ENCODE assay signal across 34 mouse cellular contexts in the genomic region with DNA sequence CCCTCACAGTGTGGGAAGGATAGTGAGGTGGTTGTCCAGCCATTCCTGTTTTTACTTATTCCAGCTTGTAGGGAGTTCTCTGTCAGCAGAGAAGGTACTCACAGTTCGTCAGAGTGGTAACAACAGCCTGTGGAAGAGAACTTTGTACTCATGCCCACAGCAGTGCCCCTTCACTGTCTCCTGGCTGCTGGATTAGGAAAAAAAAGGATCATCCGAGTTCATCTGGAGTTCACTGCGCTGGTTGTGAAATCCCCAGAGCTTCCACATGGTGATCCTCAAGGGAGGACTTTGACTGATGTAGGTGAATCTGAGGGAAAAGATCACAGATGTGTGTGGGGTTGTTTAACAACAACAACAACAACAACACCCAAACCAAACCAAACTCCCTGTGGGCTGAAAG. TPM values are rescaled to one million over a fixed set of nuclear protein-coding genes. Genes with fewer than 3 reads are reported as not detected.
A peak's percentile ranks its signal among the peaks of the same experiment; 100 is the strongest.
DNase-seq lines count a peak whose midpoint lies in the region; ATAC-seq and TF ChIP-seq lines count a peak whose summit lies in the region.
"Had no signal": no experiment of that assay in that cellular context is flagged by ENCODE, and none has a peak within 500 bp of the region (broad histone marks: within the 10 kb centered on the region; RNA-seq: fewer than 3 reads in every experiment).

No protein-coding gene starts in this region.

- no peak overlapping the region for H3K27ac ChIP-seq in intestine, postnatal 0 days (ENCODE audit: low read depth, low read length)
- H3K27ac ChIP-seq in intestine, embryonic 16.5 days (ENCODE audit: low read length): no peak overlapping the region
- H3K27ac ChIP-seq in lung, postnatal 0 days (ENCODE audit: low read length): no peak overlapping the region
- H3K27ac ChIP-seq in cerebellum, adult 2 months (ENCODE audit: insufficient read depth, low read length): no peak overlapping the region
- H3K27ac ChIP-seq in heart, embryonic 11.5 days (ENCODE audit: low read depth, low read length): no peak overlapping the region
- H3K27ac ChIP-seq: embryonic facial prominence, embryonic 12.5 days; heart, embryonic 10.5 days; hindbrain, embryonic 13.5 days; layer of hippocampus, adult 2 months; midbrain, embryonic 12.5 days; neural tube, embryonic 12.5 days; stomach, postnatal 0 days had no signal

- no peak overlapping the region for H3K9ac ChIP-seq in intestine, postnatal 0 days (ENCODE audit: low read depth, low read length)
- H3K9ac ChIP-seq in intestine, embryonic 16.5 days (ENCODE audit: low read depth, low read length): no peak overlapping the region
- H3K9ac ChIP-seq in lung, postnatal 0 days (replicated peaks; ENCODE audit: low read depth): no peak overlapping the region
- no peak overlapping the region for H3K9ac ChIP-seq in heart, embryonic 11.5 days (ENCODE audit: low read depth, low read length)
- H3K9ac ChIP-seq: embryonic facial prominence, embryonic 12.5 days; hindbrain, embryonic 13.5 days; midbrain, embryonic 12.5 days; neural tube, embryonic 12.5 days had no signal

- H3K4me2 ChIP-seq in intestine, postnatal 0 days (replicated peaks; ENCODE audit: low read depth): no peak overlapping the region
- H3K4me2 ChIP-seq in intestine, embryonic 16.5 days (ENCODE audit: low read depth, low read length): no peak overlapping the region
- H3K4me2 ChIP-seq in lung, postnatal 0 days (replicated peaks; ENCODE audit: low read depth, low read length): no peak overlapping the region
- H3K4me2 ChIP-seq in heart, embryonic 11.5 days: no peak overlapping the region
- H3K4me2 ChIP-seq: embryonic facial prominence, embryonic 12.5 days; hindbrain, embryonic 13.5 days; midbrain, embryonic 12.5 days; neural tube, embryonic 12.5 days had no signal

- no peak overlapping the region for H3K4me3 ChIP-seq in intestine, postnatal 0 days (ENCODE audit: low read depth, low read length)
- no peak overlapping the region for H3K4me3 ChIP-seq in intestine, embryonic 16.5 days (ENCODE audit: low read length)
- no peak overlapping the region for H3K4me3 ChIP-seq in lung, postnatal 0 days (ENCODE audit: low read depth, low read length)
- no peak overlapping the region for H3K4me3 ChIP-seq in cerebellum, adult 2 months (replicated peaks; ENCODE audit: insufficient read depth, low read depth, low read length)
- no peak overlapping the region for H3K4me3 ChIP-seq in heart, embryonic 11.5 days (ENCODE audit: low read depth, low read length)
- H3K4me3 ChIP-seq: embryonic facial prominence, embryonic 12.5 days; heart, embryonic 10.5 days; hindbrain, embryonic 13.5 days; layer of hippocampus, adult 2 months; megakaryocyte, embryonic 14.5 days; midbrain, embryonic 12.5 days; myocyte; neural tube, embryonic 12.5 days had no signal

- H3K4me1 ChIP-seq in intestine, postnatal 0 days (replicated peaks; ENCODE audit: control insufficient read depth, insufficient read depth, low read length): no peaks in the 10 kb centered on the region
- H3K4me1 ChIP-seq in intestine, embryonic 16.5 days (ENCODE audit: control insufficient read depth, insufficient read depth, low read length): no peaks in the 10 kb centered on the region
- H3K4me1 ChIP-seq in lung, postnatal 0 days (ENCODE audit: insufficient read depth, low read depth, low read length): no peaks in the 10 kb centered on the region
- H3K4me1 ChIP-seq in cerebellum, adult 2 months (ENCODE audit: control insufficient read depth, insufficient read depth, low read length): no peaks in the 10 kb centered on the region
- H3K4me1 ChIP-seq in heart, embryonic 11.5 days (ENCODE audit: control insufficient read depth, insufficient read depth, low read length): no peaks in the 10 kb centered on the region
- H3K4me1 ChIP-seq: embryonic facial prominence, embryonic 12.5 days; heart, embryonic 10.5 days; megakaryocyte, embryonic 14.5 days; midbrain, embryonic 12.5 days; neural tube, embryonic 12.5 days had no signal

- no peak for TF ChIP-seq POLR2A in cerebellum, adult 2 months (IDR thresholded peaks at IDR 0.05; ENCODE audit: borderline replicate concordance, insufficient read depth, low read length)

- H3K36me3 ChIP-seq in intestine, postnatal 0 days (ENCODE audit: control insufficient read depth, insufficient read depth): no peaks in the 10 kb centered on the region
- no peaks in the 10 kb centered on the region for H3K36me3 ChIP-seq in intestine, embryonic 16.5 days (ENCODE audit: control insufficient read depth, insufficient read depth, low read length)
- no peaks in the 10 kb centered on the region for H3K36me3 ChIP-seq in lung, postnatal 0 days (ENCODE audit: insufficient read depth, low read length)
- no peaks in the 10 kb centered on the region for H3K36me3 ChIP-seq in heart, embryonic 11.5 days (ENCODE audit: control insufficient read depth, insufficient read depth, low read length)
- H3K36me3 ChIP-seq: embryonic facial prominence, embryonic 12.5 days; G1E; heart, embryonic 10.5 days; hindbrain, embryonic 13.5 days; midbrain, embryonic 12.5 days; neural tube, embryonic 12.5 days had no signal

- no peak for TF ChIP-seq EP300 in lung, postnatal 0 days (IDR thresholded peaks at IDR 0.05)

- peak; percentile 23; the same call in 1 of the 2 replicates for ATAC-seq in intestine, postnatal 0 days
- no peak for ATAC-seq in intestine, embryonic 16.5 days
- ATAC-seq in lung, postnatal 0 days: no peak
- ATAC-seq in heart, embryonic 11.5 days (replicated peaks; ENCODE audit: insufficient number of reproducible peaks, low FRiP score, low TSS enrichment): no peak
- ATAC-seq: forebrain, embryonic 14.5 days; Patski had no signal

- no peaks in the 10 kb centered on the region for H3K9me3 ChIP-seq in intestine, postnatal 0 days (ENCODE audit: control insufficient read depth)
- H3K9me3 ChIP-seq in intestine, embryonic 16.5 days (ENCODE audit: control insufficient read depth, low read length): no peaks in the 10 kb centered on the region
- no peaks in the 10 kb centered on the region for H3K9me3 ChIP-seq in lung, postnatal 0 days (ENCODE audit: low read length)
- no peaks in the 10 kb centered on the region for H3K9me3 ChIP-seq in heart, embryonic 11.5 days (replicated peaks; ENCODE audit: control insufficient read depth, low read length)
- H3K9me3 ChIP-seq: embryonic facial prominence, embryonic 12.5 days; G1E; heart, embryonic 10.5 days; hindbrain, embryonic 13.5 days; midbrain, embryonic 12.5 days; neural tube, embryonic 12.5 days had no signal

- 42% methylated on average over 3 of the region's 3 CpGs for WGBS in intestine, postnatal 0 days
- 52% methylated on average over 3 of the region's 3 CpGs for WGBS in intestine, embryonic 16.5 days
- 50% methylated on average over 3 of the region's 3 CpGs for WGBS in lung, postnatal 0 days
- 68% methylated on average over 3 of the region's 3 CpGs for WGBS in cerebellum, adult 2 months
- 60% methylated on average over 3 of the region's 3 CpGs for WGBS in heart, embryonic 11.5 days (ENCODE audit: insufficient replicate concordance)

- no peak for TF ChIP-seq CTCF in intestine, postnatal 0 days (IDR thresholded peaks at IDR 0.05; ENCODE audit: low read depth)
- TF ChIP-seq CTCF in lung, postnatal 0 days (IDR thresholded peaks at IDR 0.05): no peak
- TF ChIP-seq CTCF in cerebellum, adult 2 months (IDR thresholded peaks at IDR 0.05; ENCODE audit: borderline replicate concordance, insufficient read depth, low read depth, low read length): no peak

- H3K27me3 ChIP-seq in intestine, postnatal 0 days (replicated peaks; ENCODE audit: control insufficient read depth, insufficient read depth, low read length): no peaks in the 10 kb centered on the region
- H3K27me3 ChIP-seq in intestine, embryonic 16.5 days (replicated peaks; ENCODE audit: control insufficient read depth, insufficient read depth, low read length): no peaks in the 10 kb centered on the region
- no peaks in the 10 kb centered on the region for H3K27me3 ChIP-seq in lung, postnatal 0 days (replicated peaks; ENCODE audit: insufficient read depth, low read length)
- H3K27me3 ChIP-seq in cerebellum, adult 2 months (ENCODE audit: control insufficient read depth, insufficient read depth, low read length): no peaks in the 10 kb centered on the region
- no peaks in the 10 kb centered on the region for H3K27me3 ChIP-seq in heart, embryonic 11.5 days (ENCODE audit: control insufficient read depth, insufficient read depth, low read length)
- H3K27me3 ChIP-seq: embryonic facial prominence, embryonic 12.5 days; hindbrain, embryonic 13.5 days; midbrain, embryonic 12.5 days; neural tube, embryonic 12.5 days had no signal

- DNase-seq in kidney, postnatal 14 days: peak; percentile 9
- no peak for DNase-seq in kidney, postnatal 4 days
- peak; percentile 11 for DNase-seq in lung, postnatal 0 days (ENCODE audit: low spot score)
- no peak for DNase-seq in lung, postnatal 25 days (ENCODE audit: low spot score)
- no peak for DNase-seq in cerebellum, adult 2 months
- DNase-seq: adrenal gland, postnatal 14 days; cerebellum, adult 11 months; cerebellum, adult 9-11 months; embryo, embryonic 11 days; gastrocnemius, postnatal 25 days; heart, adult 11 months; heart, postnatal 4 days; left cerebral cortex, postnatal 4 days; lung, adult 2 months; lung, postnatal 4 days; right cerebral cortex, adult 18-20 months; right cerebral cortex, postnatal 4 days; thymus, adult 18-20 months; thymus, postnatal 25 days had no signal

RNA-seq across cellular contexts. Expression of a gene that starts 31.3 kb away (rescaled TPM):
- polyA plus RNA-seq in intestine, postnatal 0 days (2015; fragmentation: Nextera tagmentation; extraction: Ambion mirVana): 61.6 and 69.9 TPM in 2 replicates
- polyA plus RNA-seq in intestine, embryonic 16.5 days (2015; fragmentation: Nextera tagmentation; extraction: Ambion mirVana): 61.2 and 70.0 TPM in 2 replicates
- 53.2 and 54.4 TPM in 2 replicates for polyA plus RNA-seq in lung, postnatal 0 days (2015; fragmentation: Nextera tagmentation; extraction: Ambion mirVana)
- 21.4 and 23.6 TPM in 2 replicates for polyA plus RNA-seq in cerebellum, adult 2 months (2012; rRNA removed)
- 43.1 and 55.5 TPM in 2 replicates for polyA plus RNA-seq in heart, embryonic 11.5 days (2014; fragmentation: Nextera tagmentation; extraction: Ambion mirVana)

RNA-seq across cellular contexts. Expression of a gene that starts 35.9 kb away (rescaled TPM):
- polyA plus RNA-seq in intestine, postnatal 0 days (2015; fragmentation: Nextera tagmentation; extraction: Ambion mirVana): 13.5 and 14.6 TPM in 2 replicates
- polyA plus RNA-seq in intestine, embryonic 16.5 days (2015; fragmentation: Nextera tagmentation; extraction: Ambion mirVana): 1.3 and 1.4 TPM in 2 replicates
- polyA plus RNA-seq in lung, postnatal 0 days (2015; fragmentation: Nextera tagmentation; extraction: Ambion mirVana): 2.6 and 2.9 TPM in 2 replicates
- 2.2 and 3.0 TPM in 2 replicates for polyA plus RNA-seq in cerebellum, adult 2 months (2012; rRNA removed)
- 0.89 and 1.7 TPM in 2 replicates for polyA plus RNA-seq in heart, embryonic 11.5 days (2014; fragmentation: Nextera tagmentation; extraction: Ambion mirVana)
- polyA plus RNA-seq: G1E, myocyte, Patski had no signal

Comparison
In these comparisons a context has a peak if more than half of its experiments do, and no peak if none do; other contexts are left out.
1. DNase-seq: peak in kidney, postnatal 14 days (single experiment) and lung, postnatal 0 days (single experiment); none in kidney, postnatal 4 days (0 of 2), lung, postnatal 25 days (single experiment) and cerebellum, adult 2 months (0 of 2).